Mouse (Mus musculus) left cerebral cortex, postnatal 14 days (tissue): ENCODE measurements at regions not wholly inside any gene's neighbourhood (a gene's known extent, or its start where the extent isn't known, plus 50 kb on each side); places are given as distances from the start of the nearest gene placed in this dataset.

Experiments used
- DNase-seq, 2 experiments: peaks; one replicate each; pipeline ENCODE4 v3.0.0; 2021 to 2022; ENCODE audit warnings: low spot score in 2 of 2, mixed read lengths in 1 of 2
- intact Hi-C: fragments of 180-260 bp; cut with DNase I; formaldehyde crosslinking; loops from one replicate; pipeline ENCODE4 v1.15.1; 2025

DNA sequence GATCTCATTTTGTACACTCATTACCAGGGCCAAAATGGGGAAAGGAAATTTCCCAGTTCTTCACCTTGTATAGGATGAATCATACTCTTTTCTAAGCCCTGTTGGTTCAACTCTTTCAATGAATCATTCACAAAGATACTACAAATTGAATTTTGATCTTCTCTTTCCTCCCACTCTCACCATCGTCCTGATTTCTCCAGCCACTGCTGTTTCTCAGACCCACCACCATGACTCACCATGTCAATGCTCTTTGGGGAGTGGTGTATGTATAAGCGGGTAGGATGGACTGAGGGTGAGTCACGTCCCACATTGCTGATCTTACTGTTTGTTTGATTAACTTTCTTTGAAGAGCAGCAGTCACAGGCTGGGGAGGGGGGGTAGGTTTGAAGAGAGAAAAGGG, 412.3 kb upstream of the Gm10131 start:
- intact Hi-C loops: no loop called here
- DNase-seq: no peak

DNA sequence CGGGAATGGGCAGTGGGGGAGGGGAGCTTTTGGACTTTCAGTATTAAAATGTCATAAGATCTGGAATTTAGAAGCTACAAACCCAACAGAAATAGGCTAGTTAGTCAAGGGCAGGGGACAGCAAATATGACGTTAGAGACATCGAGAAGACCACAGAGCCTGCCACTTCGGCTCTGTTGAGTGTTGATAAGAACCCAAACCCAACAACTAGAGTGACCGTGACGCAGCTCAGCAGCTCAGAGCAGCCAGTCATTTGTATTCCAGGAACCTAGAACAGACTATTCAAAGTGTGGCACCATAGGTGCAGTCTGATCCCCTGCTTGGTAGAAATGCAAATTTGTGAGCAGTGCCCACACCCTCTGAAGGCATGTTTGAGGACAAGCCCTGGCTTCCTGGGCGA, 409.8 kb upstream of the Gm10131 start:
- DNase-seq: no peak
- intact Hi-C loops: no loop called here

DNA sequence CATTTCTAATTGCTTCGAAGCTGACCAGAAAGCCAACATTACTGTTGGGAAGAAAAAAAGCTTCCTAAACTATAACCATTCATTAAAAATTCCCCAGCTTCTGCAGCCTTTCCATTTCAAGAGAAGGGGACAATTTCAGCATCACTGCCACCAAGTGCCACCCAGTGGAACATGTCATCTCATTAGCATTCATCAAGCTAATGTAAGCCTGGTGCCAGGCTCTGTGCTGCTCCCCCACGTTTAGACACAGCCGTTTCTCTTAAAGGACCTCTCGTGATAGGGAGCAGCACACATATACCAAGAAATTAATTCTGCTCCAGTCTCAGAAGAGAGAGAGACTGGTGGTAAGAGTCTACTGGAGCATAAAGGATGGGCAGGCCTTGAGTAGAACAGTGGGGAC, 409.1 kb upstream of the Gm10131 start:
- intact Hi-C loops: no loop called here
- no peak for DNase-seq

DNA sequence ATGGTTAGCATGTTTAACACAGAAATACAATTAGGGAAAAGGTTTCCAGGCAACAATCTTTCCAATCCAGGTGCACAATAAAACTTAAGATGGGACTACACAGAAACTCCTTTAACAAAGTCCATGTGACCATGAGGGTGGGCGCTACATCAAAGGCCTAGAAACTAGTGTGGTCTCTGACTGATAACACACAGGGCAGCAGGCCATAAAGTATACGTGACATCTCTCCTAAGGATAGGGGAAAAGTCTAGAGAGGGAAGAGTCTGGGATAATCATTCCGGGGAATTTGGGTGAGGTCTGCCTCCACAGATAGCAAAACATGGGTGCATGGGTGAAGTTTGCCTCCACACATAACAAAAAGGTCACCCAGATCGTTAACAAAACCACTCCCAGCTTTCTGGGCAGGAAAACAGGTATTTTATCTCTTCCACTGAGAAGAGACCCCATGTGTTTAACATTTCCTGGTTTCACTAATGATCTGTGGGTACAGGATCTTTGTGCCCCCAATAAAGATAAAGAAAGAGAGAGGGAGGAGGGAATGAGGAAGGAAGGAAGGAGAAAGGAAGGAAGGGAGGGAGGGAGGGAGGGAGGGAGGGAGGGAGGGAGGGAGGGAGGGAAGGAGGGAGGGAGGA, 402.0 kb upstream of the Gm10131 start:
- intact Hi-C loops: no loop called here

DNA sequence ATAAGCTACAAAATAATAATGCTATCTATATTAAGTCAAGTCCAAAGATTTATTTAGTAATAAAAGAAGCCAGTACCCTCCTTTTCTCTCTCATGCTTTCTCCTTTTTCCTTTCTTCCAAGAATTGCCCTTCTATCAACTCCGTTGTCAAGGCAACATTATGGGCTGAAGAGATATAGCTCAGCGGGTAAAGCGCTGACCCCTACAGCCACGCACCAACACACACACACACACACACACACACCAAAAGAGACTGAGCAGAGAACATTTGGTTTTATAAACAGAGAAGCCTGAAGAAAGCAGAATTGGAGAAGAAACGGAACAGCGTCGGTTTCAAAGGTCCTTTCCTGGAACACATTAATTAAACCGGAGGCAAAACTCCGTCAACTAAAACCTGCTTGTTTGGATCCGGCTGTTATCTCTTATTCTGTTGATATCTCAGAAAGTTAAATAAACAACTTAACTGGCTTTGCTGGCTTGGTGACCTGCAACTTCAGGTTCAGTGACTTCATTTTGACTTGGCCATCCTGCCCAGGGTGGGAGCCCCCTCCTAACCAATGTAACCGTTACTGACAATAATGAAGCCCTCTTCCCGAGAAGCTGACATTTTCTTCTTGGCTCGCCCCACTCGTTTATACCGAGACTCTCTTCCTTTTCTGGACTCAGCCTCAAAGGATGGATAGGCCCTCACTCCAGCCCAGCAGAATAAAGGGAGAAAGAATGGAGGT, 394.5 kb upstream of the Gm10131 start:
- intact Hi-C loops: no loop called here
- no peak for DNase-seq

More for the DNA sequence above, 402.0 kb upstream of the Gm10131 start:
- DNase-seq: no peak

DNA sequence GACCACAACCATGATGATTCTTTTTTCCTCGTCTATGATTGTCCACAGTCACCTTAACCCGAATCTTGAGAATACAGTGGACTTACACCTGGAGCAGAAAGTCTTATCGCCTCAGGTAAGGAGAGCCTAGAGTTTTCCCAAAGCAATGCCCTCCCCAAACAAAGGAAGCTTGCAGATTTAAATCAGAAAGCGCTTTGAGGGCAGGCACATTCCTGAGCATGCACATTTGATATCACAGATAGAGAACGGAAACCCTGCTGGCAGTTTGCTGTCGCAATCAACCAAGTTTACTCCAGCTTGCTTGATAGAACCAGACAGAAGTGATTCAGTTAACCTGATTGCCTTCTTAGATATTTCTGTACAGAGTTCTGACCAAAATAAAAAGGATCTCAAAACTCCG, 393.6 kb upstream of the Gm10131 start:
- DNase-seq: no peak
- intact Hi-C loops: no loop called here

DNA sequence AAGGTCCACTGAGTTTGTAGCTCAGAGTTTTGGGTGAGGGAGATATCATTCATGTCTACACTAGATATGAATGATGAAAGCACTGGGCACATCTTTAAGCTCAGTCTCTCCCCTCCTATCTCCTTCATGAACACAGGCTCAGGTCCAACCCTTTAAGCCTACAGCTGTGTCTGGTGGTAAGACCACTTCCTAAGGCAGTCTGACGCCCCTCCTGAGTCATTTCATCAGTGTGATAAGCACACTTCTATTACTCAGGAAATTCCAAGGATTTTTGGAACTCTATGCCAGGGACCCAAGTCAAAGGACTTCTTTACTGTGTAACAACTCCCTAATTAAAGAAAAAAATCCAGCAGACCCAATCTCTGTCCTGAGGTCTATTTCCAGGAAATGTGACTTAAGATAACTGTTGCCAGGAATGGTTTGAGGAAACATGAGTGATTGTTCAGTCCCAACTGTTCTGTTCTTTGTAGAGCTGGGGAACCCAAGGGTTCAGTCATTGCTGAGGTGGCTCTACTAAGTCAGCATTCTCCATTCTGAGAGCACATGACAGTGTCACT, 391.1 kb upstream of the Gm10131 start:
- no peak for DNase-seq
- intact Hi-C loops: no loop called here

DNA sequence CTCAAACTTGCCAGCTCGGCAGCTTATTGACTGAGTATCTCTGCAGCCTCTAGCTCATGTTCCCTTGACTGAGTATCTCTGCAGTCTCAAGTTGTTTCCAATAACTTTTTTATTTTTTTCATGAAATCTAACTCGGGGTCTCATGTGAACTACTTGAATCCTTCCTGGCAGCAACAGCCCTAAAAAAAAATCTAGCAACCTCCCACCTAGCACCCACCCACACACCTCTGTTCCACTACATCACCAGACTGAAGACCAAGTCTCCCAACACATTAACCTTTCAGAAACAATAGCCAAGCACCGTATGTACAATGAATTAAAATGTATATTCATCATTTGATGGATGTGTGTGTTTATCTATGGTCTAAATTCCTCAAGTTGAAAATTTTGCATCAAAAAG, 387.7 kb upstream of the Gm10131 start:
- peak in 1 of 2 experiments; percentile 22 for DNase-seq
- intact Hi-C loops: no loop called here

DNA sequence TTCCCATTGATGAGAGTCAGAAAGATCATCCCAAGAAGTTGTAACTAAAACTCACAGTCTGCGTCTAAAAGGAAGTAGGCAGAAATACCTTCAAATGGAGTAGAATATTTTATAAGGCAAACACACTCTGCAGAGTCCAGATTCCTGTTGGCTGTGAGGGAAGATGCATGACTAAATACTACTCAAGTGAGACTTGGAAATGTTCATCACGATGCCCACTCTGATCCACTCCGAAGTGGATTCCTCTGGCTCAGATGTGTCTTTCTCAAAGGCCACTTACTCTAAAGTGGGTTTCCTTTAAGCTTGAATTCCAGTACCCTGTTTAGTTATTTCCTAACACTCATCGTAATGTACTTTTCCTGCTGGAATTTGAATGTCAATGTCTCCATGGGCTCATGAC, 385.2 kb upstream of the Gm10131 start:
- intact Hi-C loops: no loop called here

DNA sequence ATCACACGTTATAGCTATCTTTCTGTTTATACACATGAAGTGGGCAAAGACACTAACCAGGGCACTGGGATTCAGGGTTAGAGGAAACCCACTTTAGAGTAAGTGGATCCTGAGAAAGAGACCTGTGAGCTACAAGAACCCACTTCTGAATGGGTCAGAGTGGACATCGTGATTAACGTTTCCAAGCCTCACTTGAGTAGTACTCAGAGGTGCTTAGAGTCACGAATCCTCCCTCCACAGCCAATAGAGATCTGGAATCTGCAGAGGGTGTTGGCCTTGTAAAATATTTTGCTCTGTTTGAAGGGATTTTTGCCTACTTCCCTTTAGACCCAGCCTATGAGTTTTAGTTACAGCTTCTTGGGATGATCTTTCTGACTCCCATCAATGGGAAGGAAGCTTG, 384.4 kb upstream of the Gm10131 start:
- intact Hi-C loops: no loop called here
- no peak for DNase-seq

More for the DNA sequence above, 385.2 kb upstream of the Gm10131 start:
- DNase-seq: no peak

DNA sequence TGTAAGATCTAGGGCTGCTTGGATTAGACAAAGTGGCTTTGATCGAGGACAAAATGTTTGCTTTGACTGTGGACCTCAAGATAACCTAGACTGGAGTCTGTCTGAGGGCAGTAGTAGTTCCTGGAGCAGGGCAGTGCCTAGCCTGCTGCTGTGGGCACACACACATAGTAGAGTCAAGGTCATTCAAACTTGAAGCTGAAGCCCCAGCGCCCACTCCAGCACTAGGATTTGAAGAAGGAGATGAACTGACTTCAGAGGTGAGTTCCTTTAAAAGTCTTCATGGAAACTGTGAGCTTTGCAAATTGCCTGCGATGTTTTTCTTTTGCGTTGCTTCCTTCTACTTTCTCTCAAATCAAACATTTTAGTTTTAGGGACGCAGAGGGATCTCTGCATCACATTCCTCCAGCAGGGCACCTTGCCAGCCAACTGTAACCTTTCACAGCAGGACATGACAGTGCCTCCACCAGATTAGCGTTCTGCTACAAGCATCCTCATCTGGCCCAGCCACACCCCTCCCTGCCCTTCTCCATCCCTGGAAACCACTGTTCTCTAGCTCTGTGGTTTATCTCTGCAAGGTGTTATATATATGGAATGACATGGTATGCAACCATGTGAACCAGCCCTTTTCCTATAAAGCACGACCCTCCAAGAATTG, 377.3 kb upstream of the Gm10131 start:
- intact Hi-C loops: loop anchor here (5.0 to 10.0 kb wide), 2 partner anchors 304 to 328 kb away; no protein-coding TSS in a partner anchor
- DNase-seq: no peak

DNA sequence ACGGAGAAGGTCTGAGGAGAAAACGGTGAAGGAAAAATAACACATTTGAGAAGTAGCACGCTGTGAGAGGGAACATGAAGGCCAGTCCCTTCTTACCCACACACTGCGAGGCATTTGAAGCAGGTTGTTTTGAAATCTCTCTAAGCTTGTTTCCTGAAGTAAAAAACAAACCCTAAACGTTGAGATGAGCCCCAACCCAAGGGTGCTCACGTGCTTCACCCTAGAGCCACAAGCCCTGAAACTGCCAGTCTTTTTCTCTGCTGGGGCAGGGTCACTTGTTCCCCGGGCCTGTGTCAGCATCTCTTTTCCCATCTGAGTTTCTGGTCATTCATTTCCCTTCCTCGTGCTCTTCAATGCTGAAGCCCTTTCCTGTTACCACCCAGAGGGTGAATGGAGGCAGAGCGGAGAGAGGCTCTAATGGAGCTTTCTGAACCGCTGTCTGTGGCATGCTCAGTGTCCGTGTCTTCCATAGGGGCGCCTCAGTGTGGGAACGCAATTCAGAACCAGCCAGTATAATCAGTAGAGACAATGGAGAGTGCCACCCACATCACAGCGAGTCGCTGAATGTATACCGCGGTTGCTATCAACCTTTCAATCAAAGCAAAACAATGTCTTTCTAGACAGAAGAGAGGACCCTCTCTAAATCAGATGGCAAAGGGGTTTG, 375.0 kb upstream of the Gm10131 start:
- DNase-seq: no peak
- intact Hi-C loops: loop anchor here (5.0 to 10.0 kb wide), 2 partner anchors 302 to 331 kb away; no protein-coding TSS in a partner anchor

DNA sequence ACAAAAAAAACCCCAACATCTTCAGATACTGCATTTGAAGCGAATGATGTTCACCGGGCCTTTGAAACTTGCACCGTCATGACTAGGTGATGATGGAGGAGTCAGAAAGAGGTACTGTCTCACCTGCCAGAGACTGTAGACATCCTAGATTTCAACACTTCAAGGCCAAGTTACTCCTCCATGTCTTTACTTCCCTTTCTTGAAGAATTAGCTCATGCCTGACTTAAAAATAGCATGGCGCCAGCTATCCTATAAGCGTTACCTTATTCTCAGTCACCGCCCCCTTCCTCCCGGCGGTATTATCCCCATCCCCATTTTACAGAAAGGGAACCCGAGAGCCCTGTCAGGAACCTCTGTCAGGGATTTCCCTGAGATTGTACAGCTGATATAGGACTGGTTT, 374.4 kb upstream of the Gm10131 start:
- intact Hi-C loops: loop anchor here (5.0 to 10.0 kb wide), 2 partner anchors 301 to 331 kb away; no protein-coding TSS in a partner anchor
- DNase-seq: no peak

DNA sequence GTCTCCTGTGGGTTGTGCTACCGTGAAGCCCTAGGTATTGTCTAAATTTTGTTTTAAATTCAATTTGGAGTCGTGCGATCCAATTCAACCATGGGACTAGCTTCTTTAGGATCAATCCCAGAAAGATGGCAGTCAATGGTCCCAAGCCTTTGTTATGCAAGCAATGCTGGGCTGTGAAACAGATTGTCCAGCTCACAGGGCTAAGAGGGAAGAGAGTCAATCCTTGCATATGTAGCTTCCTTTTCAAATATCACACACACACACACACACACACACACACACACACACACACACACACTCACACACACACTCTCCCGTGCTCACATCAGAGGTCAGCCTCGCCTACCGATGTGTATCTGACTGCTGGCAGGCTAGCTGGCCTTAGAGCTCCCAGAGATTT, 373.8 kb upstream of the Gm10131 start:
- intact Hi-C loops: loop anchor here (5.0 to 10.0 kb wide), 2 partner anchors 301 to 332 kb away; no protein-coding TSS in a partner anchor

DNA sequence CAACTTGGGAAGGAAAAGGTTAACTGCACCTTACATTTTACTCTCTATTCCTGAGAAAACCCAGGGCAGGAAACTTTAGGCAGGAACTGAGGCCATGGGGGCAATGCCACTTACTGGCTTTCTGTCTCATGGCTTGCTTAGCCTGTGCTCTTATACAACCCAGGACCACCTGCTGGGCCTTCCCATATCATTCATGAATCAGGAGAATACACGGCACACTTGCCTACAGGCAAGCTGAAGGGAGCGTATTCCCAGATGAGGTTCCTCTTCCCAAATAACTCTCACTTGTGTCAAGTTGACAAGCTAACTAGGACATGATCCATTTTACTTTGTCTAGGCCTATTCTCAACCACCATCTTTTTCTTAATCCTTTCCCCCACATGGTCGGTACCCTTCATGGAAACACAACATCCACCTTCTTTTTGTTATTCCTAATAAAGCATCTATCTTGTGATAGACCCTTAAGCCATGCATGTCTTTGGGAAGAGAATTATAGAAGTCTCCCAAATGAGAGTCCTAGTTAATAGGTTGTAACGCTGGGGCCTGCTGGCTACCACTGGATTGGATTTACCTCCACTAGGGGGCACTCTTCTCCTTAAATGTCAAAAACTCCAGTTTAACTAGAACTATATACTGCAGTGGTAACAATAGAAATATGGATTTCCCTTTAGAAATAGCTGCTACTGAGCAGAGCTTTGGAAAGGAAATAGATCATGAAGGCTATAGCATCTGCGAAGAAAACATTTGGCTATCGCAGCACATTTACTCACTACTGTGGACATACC, 373.2 kb upstream of the Gm10131 start:
- intact Hi-C loops: loop anchor here (5.0 to 10.0 kb wide), 2 partner anchors 300 to 333 kb away; no protein-coding TSS in a partner anchor
- DNase-seq: peak; percentile 74 to 78

More for the DNA sequence above, 373.8 kb upstream of the Gm10131 start:
- no peak for DNase-seq

DNA sequence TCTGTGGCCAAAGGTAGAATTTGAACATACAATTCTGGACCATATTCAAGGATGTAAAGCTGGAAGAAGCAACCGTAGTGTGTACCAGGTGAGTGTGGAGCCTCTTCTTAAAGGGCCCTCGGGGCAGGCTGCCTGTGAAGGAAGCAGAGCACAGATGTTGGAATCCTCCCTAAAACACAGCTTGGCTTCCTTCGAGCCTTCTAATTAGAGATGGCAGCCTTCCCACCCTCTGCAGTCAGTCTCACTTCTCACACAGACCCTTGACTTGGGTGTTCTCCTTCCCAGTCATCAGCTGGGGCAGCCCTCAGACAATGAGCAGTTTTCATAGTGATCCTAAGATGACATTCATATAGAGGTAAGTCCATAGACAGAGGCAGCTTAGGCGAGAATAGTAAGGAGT, 371.7 kb upstream of the Gm10131 start:
- intact Hi-C loops: loop anchor here (10.0 kb wide), 1 partner anchor 298 kb away; no protein-coding TSS in a partner anchor
- no peak for DNase-seq

DNA sequence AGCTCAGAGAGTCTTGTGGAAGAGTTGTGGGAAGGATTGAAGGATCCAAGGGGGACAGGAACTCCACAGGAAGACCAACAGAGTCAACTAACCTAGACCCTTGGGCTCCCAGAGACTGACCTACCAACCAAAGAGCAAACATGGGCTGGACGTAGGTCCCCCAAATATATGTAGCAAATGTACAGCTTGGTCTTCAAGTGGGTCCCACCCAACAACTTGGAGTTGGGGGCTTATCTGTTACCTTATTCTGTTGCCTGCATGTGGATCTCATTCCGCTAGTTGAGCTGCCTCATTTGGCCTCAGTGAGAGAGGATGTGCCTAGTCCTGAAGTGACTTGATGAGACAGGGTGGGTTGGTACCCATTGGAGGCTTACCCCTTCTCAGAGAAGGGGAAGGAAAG, 371.1 kb upstream of the Gm10131 start:
- intact Hi-C loops: loop anchor here (10.0 kb wide), 1 partner anchor 298 kb away; no protein-coding TSS in a partner anchor
- no peak for DNase-seq

DNA sequence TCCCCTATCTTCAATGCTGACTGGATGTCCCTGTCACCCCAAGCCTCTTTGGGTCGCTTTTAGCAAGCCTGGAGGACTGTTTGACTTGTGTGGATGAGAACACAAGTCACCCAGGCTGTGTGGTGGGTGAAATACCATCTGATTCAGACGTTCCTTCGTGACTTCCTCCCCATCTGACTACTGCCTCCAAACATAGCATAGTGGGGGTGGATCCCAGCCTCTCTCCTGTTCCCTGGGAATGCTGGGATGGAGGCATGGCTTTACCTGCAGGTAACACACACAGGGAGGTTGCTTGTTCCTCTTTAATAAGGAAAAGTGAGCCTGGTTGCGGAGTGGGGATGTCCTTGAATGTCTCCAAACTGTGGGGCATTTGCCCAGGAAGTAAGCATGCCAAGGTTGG, 369.0 kb upstream of the Gm10131 start:
- peak in 1 of 2 experiments; percentile 37 for DNase-seq
- intact Hi-C loops: loop anchor here (10.0 kb wide), 1 partner anchor 296 kb away; no protein-coding TSS in a partner anchor

DNA sequence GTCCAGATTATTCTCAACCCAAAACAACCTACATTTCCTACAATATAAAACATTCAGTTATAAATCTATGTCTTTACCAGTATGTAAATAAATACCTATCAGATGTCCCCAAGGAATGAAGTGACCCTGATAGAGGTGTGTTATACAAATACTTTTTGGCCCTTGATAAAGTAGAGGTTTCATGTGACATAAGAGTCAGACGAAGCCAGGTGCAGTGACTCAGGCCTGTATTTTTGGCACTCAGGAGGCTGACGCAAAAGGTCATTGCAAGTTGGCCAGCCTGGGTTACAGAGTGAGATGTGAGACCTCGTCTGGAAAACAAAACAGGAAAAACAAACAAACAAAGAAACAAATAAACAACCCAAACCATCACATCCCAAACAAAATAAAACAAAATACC, 367.4 kb upstream of the Gm10131 start:
- intact Hi-C loops: no loop called here
- no peak for DNase-seq
